ENCODE assay signal across 9 mouse cellular contexts in genomic region chr16:9992773-9993221, GRCm38 (mm10). TPM values are rescaled to one million over a fixed set of nuclear protein-coding genes. Genes with fewer than 3 reads are reported as not detected.
DNase-seq lines count a peak whose midpoint lies in the region; ATAC-seq and TF ChIP-seq lines count a peak whose summit lies in the region.
"Had no signal": no experiment of that assay in that cellular context is flagged by ENCODE, and none has a peak within 500 bp of the region (broad histone marks: within the 10 kb centered on the region; RNA-seq: fewer than 3 reads in every experiment).

No protein-coding gene starts in this region.

- no peak overlapping the region for H3K27ac ChIP-seq in heart, embryonic 13.5 days (replicated peaks)
- H3K27ac ChIP-seq in forebrain, embryonic 11.5 days (ENCODE audit: low read depth, low read length): no peak overlapping the region
- H3K27ac ChIP-seq in liver, embryonic 12.5 days: no peak overlapping the region
- H3K27ac ChIP-seq in thymus, adult 2 months (ENCODE audit: control insufficient read depth, insufficient read depth, low read length): no peak overlapping the region

- no peak for TF ChIP-seq POLR2A in thymus, adult 2 months (IDR thresholded peaks at IDR 0.05; ENCODE audit: control insufficient read depth, extremely low read depth, insufficient read depth, low read length, poor library complexity)

- no peaks in the 10 kb centered on the region for H3K36me3 ChIP-seq in heart, embryonic 13.5 days
- H3K36me3 ChIP-seq in forebrain, embryonic 11.5 days (ENCODE audit: control insufficient read depth, insufficient read depth, low read length): no peaks in the 10 kb centered on the region
- no peaks in the 10 kb centered on the region for H3K36me3 ChIP-seq in liver, embryonic 12.5 days
- no peaks in the 10 kb centered on the region for H3K36me3 ChIP-seq in thymus, adult 2 months (ENCODE audit: control insufficient read depth, insufficient read depth, low read length)

- intact Hi-C loops in left cerebral cortex, postnatal 25 days (cut with DNase I): loop anchor here (5.0 to 10.0 kb wide), 4 partner anchors 238 to 1110 kb away; no protein-coding TSS in a partner anchor

- H3K4me3 ChIP-seq in heart, embryonic 13.5 days: peak overlapping the region; percentile 49
- peak overlapping the region; percentile 37 for H3K4me3 ChIP-seq in forebrain, embryonic 11.5 days (ENCODE audit: low read depth, low read length)
- H3K4me3 ChIP-seq in liver, embryonic 12.5 days: peak overlapping the region; percentile 15; the same call in 1 of the 2 replicates
- H3K4me3 ChIP-seq in thymus, adult 2 months (ENCODE audit: control insufficient read depth, insufficient read depth, low read length): no peak overlapping the region

- H3K9me3 ChIP-seq in heart, embryonic 13.5 days: no peaks in the 10 kb centered on the region
- H3K9me3 ChIP-seq in forebrain, embryonic 11.5 days (ENCODE audit: control insufficient read depth, low read length): no peaks in the 10 kb centered on the region
- H3K9me3 ChIP-seq in liver, embryonic 12.5 days (replicated peaks): no peaks in the 10 kb centered on the region

- H3K27me3 ChIP-seq in heart, embryonic 13.5 days (replicated peaks): peaks cover 83% of the 10 kb centered on the region
- peaks cover 46% of the 10 kb centered on the region for H3K27me3 ChIP-seq in forebrain, embryonic 11.5 days (ENCODE audit: control insufficient read depth, insufficient read depth, low read length)
- peaks cover 66% of the 10 kb centered on the region for H3K27me3 ChIP-seq in liver, embryonic 12.5 days (replicated peaks)
- H3K27me3 ChIP-seq in thymus, adult 2 months (ENCODE audit: control insufficient read depth, insufficient read depth, low read length): no peaks in the 10 kb centered on the region; the same call in 1 of the 2 replicates

- peak overlapping the region; percentile 81 for H3K4me2 ChIP-seq in heart, embryonic 13.5 days
- peak overlapping the region; percentile 82 for H3K4me2 ChIP-seq in forebrain, embryonic 11.5 days (ENCODE audit: low read depth, low read length, severe bottlenecking)
- H3K4me2 ChIP-seq in liver, embryonic 12.5 days: peak overlapping the region; percentile 54

- ATAC-seq in heart, embryonic 13.5 days (ENCODE audit: extremely low read depth, insufficient number of reproducible peaks, low FRiP score, low TSS enrichment): no peak
- ATAC-seq in forebrain, embryonic 11.5 days (replicated peaks; ENCODE audit: low FRiP score): no peak; the same call in 1 of the 2 replicates
- peak; percentile 32; the same call in 1 of the 2 replicates for ATAC-seq in liver, embryonic 12.5 days

- TF ChIP-seq CTCF in thymus, adult 2 months (IDR thresholded peaks at IDR 0.05; ENCODE audit: borderline replicate concordance, control insufficient read depth, extremely low read depth, insufficient read depth, low read length, poor library complexity): no peak

- 0 out of 2 replicates have a peak overlapping the region, but pooled peaks have one; percentile 44 for H3K9ac ChIP-seq in heart, embryonic 13.5 days
- H3K9ac ChIP-seq in forebrain, embryonic 11.5 days (ENCODE audit: low read length): no peak overlapping the region
- H3K9ac ChIP-seq in liver, embryonic 12.5 days: no peak overlapping the region

- WGBS in heart, embryonic 13.5 days: 2% methylated on average over 17 of the region's 17 CpGs
- WGBS in forebrain, embryonic 11.5 days: 2% methylated on average over 17 of the region's 17 CpGs
- WGBS in liver, embryonic 12.5 days (ENCODE audit: insufficient replicate concordance): 2% methylated on average over 17 of the region's 17 CpGs
- WGBS in thymus, adult 2 months: 9% methylated on average over 17 of the region's 17 CpGs

- peaks cover 35% of the 10 kb centered on the region for H3K4me1 ChIP-seq in heart, embryonic 13.5 days
- peaks cover 8% of the 10 kb centered on the region for H3K4me1 ChIP-seq in forebrain, embryonic 11.5 days (replicated peaks; ENCODE audit: control insufficient read depth, insufficient read depth, low read length)
- H3K4me1 ChIP-seq in liver, embryonic 12.5 days: no peaks in the 10 kb centered on the region
- no peaks in the 10 kb centered on the region for H3K4me1 ChIP-seq in thymus, adult 2 months (replicated peaks; ENCODE audit: control insufficient read depth, insufficient read depth, low read length)

- DNase-seq in heart, adult 9 months (ENCODE audit: low spot score in 2 of 2): no peak
- peak; percentile 84 for DNase-seq in ZHBTc4 (ENCODE audit: low read depth, low spot score)
- peak; percentile 60 for DNase-seq in forebrain, embryonic 11.5 days (ENCODE audit: low spot score)
- no peak for DNase-seq in thymus, adult 2 months
- no peak for DNase-seq in left cerebral cortex, postnatal 25 days (ENCODE audit: low spot score in 2 of 2)
- DNase-seq in right cerebral cortex, postnatal 25 days: no peak

RNA-seq across cellular contexts. Expression of gene Grin2a, which starts 2.6 kb away (rescaled TPM):
- polyA plus RNA-seq in heart, embryonic 13.5 days (2015; fragmentation: Nextera tagmentation; extraction: Ambion mirVana): 0.55 and 0.90 TPM in 2 replicates
- polyA plus RNA-seq in forebrain, embryonic 11.5 days (2014; fragmentation: Nextera tagmentation; extraction: Ambion mirVana): 0.91 and 1.1 TPM in 2 replicates
- 0.02 and 0.04 TPM in 2 replicates for polyA plus RNA-seq in liver, embryonic 12.5 days (2016; fragmentation: Nextera tagmentation; extraction: Ambion mirVana)
- 0.05 TPM in 1 of 2 replicates, not detected in the other for polyA plus RNA-seq in thymus, adult 2 months (2012; rRNA removed)
- 100 to 1,000 TPM; 250 to 257 TPM for total RNA-seq in left cerebral cortex, postnatal 25 days (2021)
- total RNA-seq: MEL had no signal

Comparison
In these comparisons a context has a peak if more than half of its experiments do, and no peak if none do; other contexts are left out.
1. DNase-seq: peak in ZHBTc4 (single experiment) and forebrain, embryonic 11.5 days (single experiment); none in heart, adult 9 months (0 of 2), thymus, adult 2 months (single experiment), left cerebral cortex, postnatal 25 days (0 of 2) and right cerebral cortex, postnatal 25 days (single experiment).
2. Peak in every context shown above with its lines, with median percentiles within 50 percentile points of each other: H3K4me2 ChIP-seq.